Mouse (Mus musculus) layer of hippocampus, adult 8-10 months (tissue): ENCODE results near the gene Zdhhc3. TPM values are rescaled to one million over a fixed set of nuclear protein-coding genes. Genes with fewer than 3 reads are reported as not detected.

Experiments used
- DNase-seq, 2 experiments: peaks; one replicate each; pipeline ENCODE4 v3.0.0; 2022; ENCODE audit warnings: low spot score in 2 of 2
- total RNA-seq, 4 experiments: library from RNA; stranded (reverse); gene quantifications; 2 replicates each; pipeline ENCODE4 v1.2.4; 2022

Gene Zdhhc3
- total RNA-seq: 10 to 100 TPM; 57.6 to 60.7 (median 59.0) TPM

GRCm38 (mm10) chr9:123112805-123113521, at the start of gene Zdhhc3, which contains the start of gene Exosc7:
Gene Zdhhc3 (minus strand): TSS chr9:123113205.
Gene Exosc7 (plus strand): TSS chr9:123113215.
- DNase-seq: peak; percentile 81 to 85

GRCm38 (mm10) chr9:123161792-123162191, 48.8 kb upstream of the Zdhhc3 start:
- no peak for DNase-seq

GRCm38 (mm10) chr9:123159330-123159729, 46.3 kb upstream of the Zdhhc3 start:
- peak; percentile 42 to 66 for DNase-seq

GRCm38 (mm10) chr9:123158125-123158836, 45.3 kb upstream of the Zdhhc3 start:
- no peak for DNase-seq

- peak in 1 of 2 experiments; percentile 17 for DNase-seq
These were observed 44.7 kb upstream of the Zdhhc3 start for GRCm38 (mm10) chr9:123157699-123158098.

DNA sequence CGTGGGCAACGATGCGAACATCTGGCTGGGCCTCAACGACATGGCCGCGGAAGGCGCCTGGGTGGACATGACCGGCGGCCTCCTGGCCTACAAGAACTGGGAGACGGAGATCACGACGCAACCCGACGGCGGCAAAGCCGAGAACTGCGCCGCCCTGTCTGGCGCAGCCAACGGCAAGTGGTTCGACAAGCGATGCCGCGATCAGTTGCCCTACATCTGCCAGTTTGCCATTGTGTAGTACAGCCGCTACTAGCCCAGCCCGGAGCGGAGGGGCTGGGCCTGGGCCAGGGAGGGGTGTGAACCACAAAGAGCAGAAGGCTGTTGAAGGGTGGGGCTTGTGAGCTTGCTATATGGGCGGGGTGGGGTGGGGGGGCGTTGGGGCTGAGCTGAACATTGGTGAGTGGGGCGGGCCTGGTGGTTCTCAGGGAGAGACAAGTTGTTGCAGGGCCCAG, 43.9 kb upstream of the Zdhhc3 start:
- DNase-seq: peak in 1 of 2 experiments; percentile 24

DNA sequence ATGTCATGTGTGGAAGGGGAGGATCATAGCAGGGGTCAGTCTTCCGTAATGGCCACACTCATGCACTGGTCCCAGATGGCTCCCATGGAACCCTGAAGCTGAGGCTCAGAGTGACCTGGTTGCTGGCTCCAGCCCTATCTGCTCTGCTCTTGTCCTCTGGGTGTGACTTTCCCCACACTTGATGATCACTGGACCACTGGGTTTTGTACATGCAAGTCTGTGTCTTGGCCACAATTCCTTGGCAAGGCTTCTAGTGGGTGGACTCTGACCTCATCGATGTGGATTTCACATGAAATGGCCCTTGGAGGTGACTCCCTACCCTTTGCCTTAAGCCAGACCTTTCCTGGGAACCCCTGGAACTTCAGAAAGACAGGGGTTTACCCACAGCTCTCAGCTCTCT, 40.1 kb upstream of the Zdhhc3 start:
- no peak for DNase-seq

DNA sequence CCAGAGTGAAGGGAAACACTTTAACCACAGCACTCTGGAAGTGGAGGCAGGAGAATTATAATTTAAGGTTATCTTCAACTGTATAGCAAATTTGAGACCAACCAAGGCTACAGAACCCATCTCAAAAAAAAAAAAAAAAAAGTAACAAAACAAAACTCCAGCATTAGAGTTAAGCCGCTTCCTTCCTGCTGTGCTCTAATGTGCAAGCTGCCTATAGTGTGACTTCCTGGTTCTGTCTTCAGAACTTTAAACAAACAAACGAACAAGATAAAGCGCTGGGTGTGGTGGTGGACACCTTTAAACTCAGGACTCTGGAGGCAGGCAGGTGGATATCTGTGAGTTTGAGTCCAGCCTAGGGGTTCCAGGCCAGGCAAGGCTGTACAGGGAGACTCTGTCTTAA, 39.0 kb upstream of the Zdhhc3 start:
- no peak for DNase-seq

- DNase-seq: no peak
These were observed 38.6 kb upstream of the Zdhhc3 start for GRCm38 (mm10) chr9:123151561-123151960.

- DNase-seq: peak in 1 of 2 experiments; percentile 43
These were observed 37.4 kb upstream of the Zdhhc3 start, which contains the start of gene Clec3b for GRCm38 (mm10) chr9:123150241-123151020. Gene Clec3b (plus strand): TSS chr9:123150946.

- DNase-seq: no peak
These were observed 35.4 kb upstream of the Zdhhc3 start for GRCm38 (mm10) chr9:123148430-123148829.

- DNase-seq: no peak
These were observed 27.0 kb upstream of the Zdhhc3 start for GRCm38 (mm10) chr9:123139887-123140614.

- DNase-seq: no peak
These were observed 26.0 kb upstream of the Zdhhc3 start for GRCm38 (mm10) chr9:123138891-123139474.

DNA sequence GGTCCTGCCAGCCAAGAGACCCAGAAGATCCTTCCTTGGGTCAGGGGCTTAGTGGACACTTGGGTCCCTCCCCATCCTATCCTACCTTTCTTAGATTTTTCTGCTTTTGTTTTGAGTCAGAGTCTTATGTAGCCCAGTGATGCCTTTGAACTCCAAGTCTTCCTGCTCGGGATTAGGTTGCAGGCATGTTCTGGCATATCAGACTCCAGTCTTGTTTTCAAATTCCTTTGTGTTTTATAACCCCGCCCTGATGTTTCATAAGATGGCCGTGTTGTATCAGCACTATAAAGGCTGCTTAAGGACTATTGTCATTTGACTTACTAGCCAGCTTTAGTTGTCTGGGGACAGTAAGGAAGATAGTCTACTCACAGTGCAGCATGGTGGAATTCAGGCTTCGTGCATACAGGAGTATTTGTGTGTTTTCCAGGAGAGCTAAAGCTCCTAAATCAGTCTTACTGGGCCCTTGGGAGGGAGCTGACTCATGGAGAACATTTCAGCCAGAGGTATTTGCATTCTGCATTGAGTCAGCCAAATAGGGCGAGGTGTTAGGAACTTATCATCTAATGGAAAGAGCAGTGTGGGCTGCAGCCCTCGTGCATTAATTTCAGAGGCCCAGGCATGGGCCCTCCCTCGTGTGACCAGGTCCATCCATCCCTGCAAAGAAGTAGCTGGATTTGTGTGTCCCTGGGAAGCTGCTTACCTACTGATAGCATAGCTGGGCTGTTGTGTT, 24.1 kb upstream of the Zdhhc3 start:
- no peak for DNase-seq

GRCm38 (mm10) chr9:123132994-123133393, 20.0 kb upstream of the Zdhhc3 start:
- no peak for DNase-seq

DNA sequence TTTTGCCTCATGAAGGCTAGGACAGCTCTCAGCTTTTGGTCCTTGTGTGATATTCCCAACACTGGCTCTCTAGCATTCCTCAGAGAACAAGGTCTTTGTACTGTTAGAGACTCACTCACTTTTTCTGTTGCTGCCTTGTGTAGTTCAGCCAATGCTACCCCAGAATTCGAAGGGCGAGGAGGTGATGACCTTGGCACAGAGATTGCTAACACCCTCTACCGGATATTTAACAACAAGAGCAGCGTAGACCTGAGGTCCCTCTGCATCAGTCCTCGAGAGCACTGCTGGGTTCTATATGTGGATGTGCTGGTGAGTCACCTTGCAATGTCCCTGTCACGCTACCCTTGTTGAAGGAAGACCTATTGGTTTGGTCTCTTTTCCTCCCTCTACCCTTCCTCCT, 14.7 kb upstream of the Zdhhc3 start:
- DNase-seq: no peak

- no peak for DNase-seq
These were observed 11.5 kb upstream of the Zdhhc3 start for GRCm38 (mm10) chr9:123124413-123124981.

GRCm38 (mm10) chr9:123123571-123124412, 10.8 kb upstream of the Zdhhc3 start:
- DNase-seq: no peak

DNA sequence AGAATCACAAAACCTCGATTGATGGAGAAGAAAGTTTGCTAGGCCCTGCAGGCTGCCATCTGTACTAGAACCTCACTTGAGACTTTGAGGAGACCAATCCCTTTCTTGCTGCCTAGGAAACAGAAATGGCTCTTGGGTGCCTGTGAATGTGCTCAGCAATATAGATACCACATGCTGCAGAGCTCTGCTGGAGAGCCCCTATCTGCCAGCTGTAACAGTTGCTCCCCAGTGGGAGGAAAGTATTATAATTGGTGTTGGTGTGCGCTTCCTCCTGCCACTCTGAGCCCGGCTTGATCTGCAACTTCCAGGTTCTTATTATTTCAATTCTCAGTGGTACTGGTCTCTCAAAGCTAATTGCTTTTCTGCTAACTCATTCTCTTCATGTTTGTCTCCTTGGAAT, 10.0 kb upstream of the Zdhhc3 start:
- DNase-seq: no peak
